Mouse (Mus musculus) lung, postnatal 4 days (tissue): ENCODE data around the gene Rps10.
"Not testable (repeated sequence)": the region's sequence is repeated elsewhere in the genome, so short reads cannot be mapped to it uniquely, and the experiment has no call there.

Source experiments
- DNase-seq, 2 experiments: peaks; one replicate each; pipeline ENCODE4 v3.0.0; 2021

Gene Rps10

GRCm38 (mm10) chr17:27643101-27643500 lies 6.6 kb upstream of the Rps10 start:
- DNase-seq = no peak

GRCm38 (mm10) chr17:27642491-27643062 lies 6.1 kb upstream of the Rps10 start:
- DNase-seq = peak; percentile 55 to 76

- DNase-seq = not testable (repeated sequence)
These were observed 3.4 kb upstream of the Rps10 start for GRCm38 (mm10) chr17:27639851-27640250.

GRCm38 (mm10) chr17:27638921-27639332 lies 2.5 kb upstream of the Rps10 start:
- DNase-seq = no peak

- DNase-seq = no peak
These were observed 864 bp upstream of the Rps10 start for GRCm38 (mm10) chr17:27637333-27637732.

GRCm38 (mm10) chr17:27635575-27635903 lies 930 bp downstream of the Rps10 start:
- not testable (repeated sequence) for DNase-seq

GRCm38 (mm10) chr17:27634871-27635574 lies 1.4 kb downstream of the Rps10 start, which contains the start of gene RPS10-NUDT3:
RPS10-NUDT3 (minus strand) TSS chr17:27635222.
- peak; percentile 92 to 95 for DNase-seq

GRCm38 (mm10) chr17:27629249-27630020 lies 7.0 kb downstream of the Rps10 start:
- peak; percentile 80 to 85 for DNase-seq

- no peak for DNase-seq
These were observed 8.1 kb downstream of the Rps10 start for GRCm38 (mm10) chr17:27628376-27628775.

- DNase-seq = no peak
These were observed 9.0 kb downstream of the Rps10 start for GRCm38 (mm10) chr17:27627451-27627850.

- no peak for DNase-seq
These were observed 9.8 kb downstream of the Rps10 start for GRCm38 (mm10) chr17:27626681-27627080.

- DNase-seq = no peak
These were observed 10.8 kb downstream of the Rps10 start for GRCm38 (mm10) chr17:27625455-27626251.

- peak; percentile 93 to 95 for DNase-seq
These were observed 12.8 kb downstream of the Rps10 start, which contains the start of gene Nudt3 for GRCm38 (mm10) chr17:27623360-27624326. Nudt3 (minus strand) TSS chr17:27623495.

- peak; percentile 54 to 60 for DNase-seq
These were observed 13.7 kb downstream of the Rps10 start for GRCm38 (mm10) chr17:27622611-27623359.

- DNase-seq = peak in 1 of 2 experiments; percentile 37
These were observed 14.6 kb downstream of the Rps10 start for GRCm38 (mm10) chr17:27621705-27622531.

GRCm38 (mm10) chr17:27621161-27621560 lies 15.3 kb downstream of the Rps10 start:
- DNase-seq = no peak

GRCm38 (mm10) chr17:27615388-27615787 lies 21.1 kb downstream of the Rps10 start:
- no peak for DNase-seq

- DNase-seq = no peak
These were observed 23.5 kb downstream of the Rps10 start for GRCm38 (mm10) chr17:27613016-27613415.

- DNase-seq = no peak
These were observed 24.5 kb downstream of the Rps10 start for GRCm38 (mm10) chr17:27611994-27612393.

GRCm38 (mm10) chr17:27611519-27611884 lies 25.0 kb downstream of the Rps10 start:
- DNase-seq = no peak
